Mouse (Mus musculus): ENCODE data around the gene Ddx42.

DNA sequence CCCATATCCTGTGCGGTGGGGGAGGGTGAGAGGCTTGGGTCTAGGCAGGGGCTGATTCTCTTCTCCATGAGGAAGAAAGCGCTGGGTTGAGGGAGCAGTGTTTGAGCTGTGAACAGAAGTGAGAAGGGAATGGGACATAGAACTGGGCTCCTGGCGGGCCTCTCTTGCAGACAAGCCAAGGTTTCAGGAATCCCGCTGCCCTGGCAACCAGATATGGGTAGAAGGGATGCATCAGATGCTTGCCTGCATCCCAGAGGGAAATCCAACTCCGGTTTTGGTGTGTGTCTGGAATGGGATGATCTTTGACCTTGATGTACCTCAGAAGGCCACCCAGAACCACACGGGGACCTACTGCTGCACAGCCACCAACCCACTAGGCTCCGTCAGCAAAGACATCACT is 69.5 kb downstream of the Ddx42 start:
- TF ChIP-seq POLR2A (IDR thresholded peaks at IDR 0.05; ENCODE audit: borderline replicate concordance, insufficient read depth, low read length) (no peak), CTCF (IDR thresholded peaks at IDR 0.05; ENCODE audit: borderline replicate concordance, insufficient read depth, low read depth, low read length) (no peak)

All from cerebellum, adult 2 months (tissue).